Mouse (Mus musculus) heart, adult 2 months (tissue): ENCODE data around the gene Vstm5. TPM values are rescaled to one million over a fixed set of nuclear protein-coding genes. Genes with fewer than 3 reads are reported as not detected.

Experiments
- DNase-seq, 2 experiments: peaks; one replicate each; pipeline ENCODE4 v3.0.0; 2021
- H3K27ac ChIP-seq: fragments of 200-600 bp; 2 replicates; pipeline ENCODE4 v1.8.1; 2022
- H3K27me3 ChIP-seq: fragments of 200-500 bp; 2 replicates; pipeline ENCODE4 v1.6.1; 2012; ENCODE audit warnings: mild to moderate bottlenecking, low read length, inconsistent platforms, mixed read lengths; ENCODE audit not compliant: control insufficient read depth, insufficient read depth
- H3K36me3 ChIP-seq: fragments of 200-500 bp; 2 replicates; pipeline ENCODE4 v1.6.1; 2012; ENCODE audit warnings: low read length, inconsistent platforms; ENCODE audit not compliant: control insufficient read depth, insufficient read depth
- H3K4me1 ChIP-seq: fragments of 200-500 bp; 2 replicates; pipeline ENCODE4 v1.6.1; 2011; ENCODE audit warnings: low read length; ENCODE audit not compliant: control insufficient read depth, insufficient read depth
- H3K4me3 ChIP-seq: fragments of 200-600 bp; 2 replicates; pipeline ENCODE4 v1.8.1; 2022
- H3K79me2 ChIP-seq: fragments of 200-500 bp; replicated peaks from 2 replicates; pipeline ENCODE4 v1.6.1; 2012; ENCODE audit warnings: mild to moderate bottlenecking, inconsistent platforms, low read length, moderate library complexity, mixed read lengths; ENCODE audit not compliant: control insufficient read depth, insufficient read depth
- H3K9ac ChIP-seq: fragments of 200-500 bp; 2 replicates; pipeline ENCODE4 v1.6.1; 2012; ENCODE audit warnings: low read depth, mild to moderate bottlenecking, control low read depth, inconsistent platforms, low read length, mixed read lengths
- CTCF ChIP-seq: fragments of 200-600 bp; IDR thresholded peaks from 2 replicates; pipeline ENCODE4 v1.8.1; 2022; ENCODE audit warnings: antibody characterized with exemption, mild to moderate bottlenecking, moderate library complexity
- EP300 ChIP-seq: fragments of 200-500 bp; IDR thresholded peaks from 2 replicates; pipeline ENCODE4 v1.6.1; 2011; ENCODE audit warnings: low read depth, low read length, control low read depth; ENCODE audit not compliant: insufficient read depth
- POLR2A ChIP-seq: fragments of 200-500 bp; IDR thresholded peaks from 2 replicates; pipeline ENCODE4 v1.6.1; 2011; ENCODE audit warnings: mild to moderate bottlenecking, low read depth, low read length, control low read depth; ENCODE audit not compliant: insufficient read depth
- WGBS: fragments of 180-500 bp; shearing (Covaris S2); methylation state at CpG from one replicate; pipeline ENCODE4 v1.1.7; 2018; 5-methylcytosine and 5-hydroxymethylcytosine counted together
- intact Hi-C: fragments of 180-260 bp; cut with DNase I; formaldehyde crosslinking; loops from one replicate; pipeline ENCODE4 v1.15.1; 2025
- polyA plus RNA-seq: library from polyadenylated mRNA; depleted of rRNA; stranded (reverse); fragments of >200 nt; gene quantifications from 2 replicates; pipeline ENCODE4 v1.2.3, GENCODE M21; 2012
- total RNA-seq, 2 experiments: library from RNA; stranded (reverse); gene quantifications; 2 replicates each; pipeline ENCODE4 v1.2.3; 2021

The Vstm5 gene
- total and polyA plus RNA-seq, 3 experiments = 0.23 to 0.32 (median 0.31) TPM

DNA sequence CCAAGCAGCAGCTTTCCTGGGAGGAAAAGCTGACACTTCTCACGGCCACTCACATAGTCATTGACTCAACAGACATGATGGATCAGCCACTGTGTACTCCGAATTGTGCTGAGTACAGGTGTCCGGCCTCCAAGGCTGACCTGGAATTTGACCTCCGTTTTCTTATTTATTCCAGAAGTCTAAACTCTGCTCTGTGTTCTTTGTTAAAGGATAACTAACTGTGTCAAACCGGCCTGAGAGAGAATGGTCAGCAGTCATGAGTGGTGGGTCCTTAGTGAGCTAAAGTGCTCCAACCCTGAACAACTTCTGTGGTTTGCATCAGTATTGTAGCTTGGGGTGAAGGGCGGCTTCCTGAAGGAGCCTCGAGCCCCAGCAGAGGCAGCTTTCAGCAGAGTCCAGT is 13.4 kb downstream of the Vstm5 start:
- DNase-seq = no peak
- no peak overlapping the region for H3K27ac ChIP-seq
- no peaks in the 10 kb centered on the region for H3K36me3 ChIP-seq
- TF ChIP-seq CTCF = no peak
- no peak for TF ChIP-seq EP300
- TF ChIP-seq POLR2A = no peak
- WGBS = 89% methylated on average over 7 of the region's 7 CpGs
- no peak overlapping the region for H3K4me3 ChIP-seq
- H3K79me2 ChIP-seq = no peaks in the 10 kb centered on the region
- intact Hi-C loops = no loop called here
- H3K4me1 ChIP-seq = no peaks in the 10 kb centered on the region
- no peaks in the 10 kb centered on the region for H3K27me3 ChIP-seq
- H3K9ac ChIP-seq = no peak overlapping the region

DNA sequence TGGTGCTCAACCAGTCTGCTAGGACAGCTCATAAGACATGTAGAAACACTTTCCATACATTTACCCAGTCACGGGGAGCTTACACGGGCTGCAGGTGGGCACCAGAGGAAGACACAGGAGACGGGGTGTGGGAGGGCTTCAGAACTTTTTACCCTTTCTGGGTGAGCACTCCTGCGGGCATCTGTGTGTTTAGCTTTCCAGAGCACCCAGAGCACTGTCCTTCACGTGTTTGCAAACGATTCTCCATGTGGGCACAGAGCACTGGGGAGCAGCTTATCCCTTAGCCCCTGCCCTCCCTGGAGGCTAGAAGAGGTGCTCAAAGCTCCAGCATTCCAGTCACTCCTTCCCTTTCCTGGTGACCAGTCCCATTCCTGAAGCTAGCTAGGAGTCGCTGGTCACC is 15.7 kb downstream of the Vstm5 start:
- no peaks in the 10 kb centered on the region for H3K79me2 ChIP-seq
- H3K27me3 ChIP-seq = no peaks in the 10 kb centered on the region
- TF ChIP-seq EP300 (no peak), POLR2A (no peak), CTCF (no peak)
- no peak overlapping the region for H3K27ac ChIP-seq
- no peak overlapping the region for H3K9ac ChIP-seq
- no peaks in the 10 kb centered on the region for H3K36me3 ChIP-seq
- H3K4me1 ChIP-seq = no peaks in the 10 kb centered on the region
- 76% methylated on average over 7 of the region's 7 CpGs for WGBS
- no peak for DNase-seq
- intact Hi-C loops = no loop called here
- H3K4me3 ChIP-seq = no peak overlapping the region

GRCm38 (mm10) chr9:15256214-15256613 is 17.4 kb downstream of the Vstm5 start:
- 83% methylated on average over 3 of the region's 3 CpGs for WGBS

DNA sequence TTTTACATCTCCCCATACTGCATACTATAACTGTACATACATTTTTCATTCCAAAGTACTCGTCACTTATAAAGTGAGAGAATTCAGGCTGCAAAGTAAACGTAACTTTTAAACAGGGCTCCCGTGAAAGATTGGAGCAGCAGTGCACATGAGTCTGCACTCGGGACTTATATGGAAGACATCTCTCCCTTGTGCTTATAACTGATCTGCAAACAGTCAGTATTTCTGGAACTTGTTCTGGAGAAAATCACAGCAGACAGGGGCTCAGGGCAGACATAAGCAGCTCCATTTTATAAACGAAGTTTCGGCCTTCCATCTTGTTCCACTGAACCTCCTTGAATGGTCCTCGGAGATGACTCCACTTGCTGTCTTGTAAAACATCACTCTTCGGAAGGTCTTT is 23.1 kb downstream of the Vstm5 start:
- no peak for TF ChIP-seq EP300
- no peak for TF ChIP-seq POLR2A
- no peak for TF ChIP-seq CTCF
- no peak overlapping the region for H3K4me3 ChIP-seq
- no peaks in the 10 kb centered on the region for H3K79me2 ChIP-seq
- no peaks in the 10 kb centered on the region for H3K4me1 ChIP-seq
- intact Hi-C loops = no loop called here
- 91% methylated on average over 8 of the region's 8 CpGs for WGBS
- no peak for DNase-seq
- H3K9ac ChIP-seq = no peak overlapping the region
- H3K27ac ChIP-seq = no peak overlapping the region
- no peaks in the 10 kb centered on the region for H3K27me3 ChIP-seq
- no peaks in the 10 kb centered on the region for H3K36me3 ChIP-seq

More at GRCm38 (mm10) chr9:15256214-15256613, 17.4 kb downstream of the Vstm5 start:
- no peak overlapping the region for H3K27ac ChIP-seq
- no peaks in the 10 kb centered on the region for H3K79me2 ChIP-seq
- no peak overlapping the region for H3K4me3 ChIP-seq
- no peaks in the 10 kb centered on the region for H3K4me1 ChIP-seq
- DNase-seq = no peak
- no peaks in the 10 kb centered on the region for H3K27me3 ChIP-seq
- no peaks in the 10 kb centered on the region for H3K36me3 ChIP-seq
- H3K9ac ChIP-seq = no peak overlapping the region
- intact Hi-C loops = no loop called here
- TF ChIP-seq POLR2A = no peak
- TF ChIP-seq CTCF = no peak
- TF ChIP-seq EP300 = no peak

GRCm38 (mm10) chr9:15263487-15263886 is 24.6 kb downstream of the Vstm5 start:
- 97% methylated on average over 10 of the region's 10 CpGs for WGBS
- Histone ChIP-seq H3K79me2 (no peaks in the 10 kb centered on the region), H3K9ac (no peak overlapping the region), H3K4me1 (no peaks in the 10 kb centered on the region), H3K4me3 (no peak overlapping the region), H3K27ac (no peak overlapping the region), H3K27me3 (no peaks in the 10 kb centered on the region), H3K36me3 (no peaks in the 10 kb centered on the region)
- DNase-seq = no peak
- TF ChIP-seq POLR2A (no peak), EP300 (no peak), CTCF (no peak)
- intact Hi-C loops = no loop called here

DNA sequence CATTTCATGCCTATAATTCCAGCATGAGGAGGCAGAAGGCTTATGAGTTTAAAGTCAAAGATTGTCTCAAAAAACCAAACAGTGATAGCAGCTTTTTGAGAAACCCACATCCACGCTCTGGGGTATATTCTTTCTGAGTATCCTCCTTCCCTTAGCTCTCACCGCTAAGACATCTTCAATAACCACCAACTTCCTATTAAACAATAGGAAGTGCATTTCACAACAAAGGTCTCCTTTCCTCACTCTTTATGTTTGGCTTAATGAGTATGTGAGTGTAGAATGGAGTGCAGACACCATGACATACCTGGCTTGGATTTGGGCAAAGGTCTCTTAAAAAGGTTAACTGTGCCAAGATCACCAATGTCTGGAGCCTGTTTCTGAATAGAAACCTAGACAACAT is 35.1 kb downstream of the Vstm5 start:
- H3K79me2 ChIP-seq = no peaks in the 10 kb centered on the region; the same call in 1 of the 2 replicates
- 90% methylated on average over 2 of the region's 2 CpGs for WGBS
- H3K27me3 ChIP-seq = no peaks in the 10 kb centered on the region
- intact Hi-C loops = no loop called here
- peaks cover 9% of the 10 kb centered on the region for H3K36me3 ChIP-seq
- no peak for DNase-seq
- H3K27ac ChIP-seq = no peak overlapping the region
- H3K9ac ChIP-seq = no peak overlapping the region
- TF ChIP-seq EP300 = no peak
- no peak for TF ChIP-seq POLR2A
- TF ChIP-seq CTCF = no peak
- H3K4me3 ChIP-seq = no peak overlapping the region
- no peaks in the 10 kb centered on the region for H3K4me1 ChIP-seq
